Mouse (Mus musculus) heart, adult 2 months (tissue): ENCODE measurements around the gene Arhgdia.

Experiments used
- CTCF ChIP-seq: fragments of 200-600 bp; IDR thresholded peaks from 2 replicates; pipeline ENCODE4 v1.8.1; 2022; ENCODE audit warnings: antibody characterized with exemption, mild to moderate bottlenecking, moderate library complexity
- POLR2A ChIP-seq: fragments of 200-500 bp; IDR thresholded peaks from 2 replicates; pipeline ENCODE4 v1.6.1; 2011; ENCODE audit warnings: mild to moderate bottlenecking, low read depth, low read length, control low read depth; ENCODE audit not compliant: insufficient read depth

DNA sequence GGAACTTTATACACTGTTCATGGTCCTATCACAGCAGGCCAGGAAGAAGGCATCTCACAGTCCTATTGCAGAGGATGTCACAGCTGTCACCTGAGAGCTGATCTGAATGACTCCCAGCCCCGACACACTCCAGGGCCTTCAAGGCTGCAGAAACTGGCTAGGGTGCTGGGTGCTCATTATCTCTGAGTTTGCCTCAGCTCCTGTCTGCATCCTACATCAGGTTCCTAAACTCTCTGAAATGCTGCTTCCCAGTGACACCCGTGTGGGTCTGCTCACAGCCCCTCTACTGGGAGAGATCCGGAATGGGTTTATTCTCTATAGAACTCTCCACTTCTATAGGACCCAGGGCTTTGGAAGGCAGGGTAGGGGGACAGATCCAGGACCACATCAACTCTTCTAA lies 33.2 kb downstream of the Arhgdia start:
- no peak for TF ChIP-seq CTCF
- 0 out of 2 replicates have a peak, but pooled peaks have one; percentile 11 for TF ChIP-seq POLR2A
